Mouse (Mus musculus) kidney, postnatal 36 days (tissue): Measurements from ENCODE around the gene Gm20388.
A peak's percentile ranks its signal among the peaks of the same experiment; 100 is the strongest.

Source experiments
- DNase-seq, 2 experiments: peaks; one replicate each; pipeline ENCODE4 v3.0.0; 2021 to 2022; ENCODE audit warnings: mixed read lengths in 2 of 2

Gm20388 gene

GRCm38 (mm10) chr8:120014267-120015023 lies 103.8 kb downstream of the Gm20388 start:
- DNase-seq: peak; percentile 42 to 54

GRCm38 (mm10) chr8:120015916-120016315 lies 105.3 kb downstream of the Gm20388 start:
- no peak for DNase-seq

- DNase-seq: no peak
Observed at GRCm38 (mm10) chr8:120016424-120016823, 105.8 kb downstream of the Gm20388 start.

- no peak for DNase-seq
Observed at GRCm38 (mm10) chr8:120017349-120017748, 106.7 kb downstream of the Gm20388 start.

- DNase-seq: peak; percentile 72 to 80
Observed at GRCm38 (mm10) chr8:120017786-120018185, 107.1 kb downstream of the Gm20388 start.

DNA sequence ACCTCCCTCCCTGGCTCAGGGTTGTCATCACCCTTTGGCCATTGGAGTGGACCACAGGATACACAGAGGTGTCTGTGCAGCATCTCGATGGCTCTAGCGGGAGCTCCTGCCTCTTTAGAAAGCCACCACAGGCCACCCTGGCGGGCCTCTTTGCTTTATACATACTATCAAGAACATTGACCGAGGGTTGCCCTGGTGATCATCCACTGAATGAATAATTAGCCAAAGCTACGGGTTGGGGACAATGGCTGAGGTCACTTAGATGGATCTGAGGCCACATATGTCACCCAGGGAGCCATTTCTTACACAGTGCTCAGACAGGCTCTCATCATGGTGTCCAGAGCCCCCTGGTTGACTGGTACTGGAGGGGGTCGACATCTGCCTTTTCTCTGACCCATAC lies 107.7 kb downstream of the Gm20388 start:
- peak in 1 of 2 experiments; percentile 24 for DNase-seq

DNA sequence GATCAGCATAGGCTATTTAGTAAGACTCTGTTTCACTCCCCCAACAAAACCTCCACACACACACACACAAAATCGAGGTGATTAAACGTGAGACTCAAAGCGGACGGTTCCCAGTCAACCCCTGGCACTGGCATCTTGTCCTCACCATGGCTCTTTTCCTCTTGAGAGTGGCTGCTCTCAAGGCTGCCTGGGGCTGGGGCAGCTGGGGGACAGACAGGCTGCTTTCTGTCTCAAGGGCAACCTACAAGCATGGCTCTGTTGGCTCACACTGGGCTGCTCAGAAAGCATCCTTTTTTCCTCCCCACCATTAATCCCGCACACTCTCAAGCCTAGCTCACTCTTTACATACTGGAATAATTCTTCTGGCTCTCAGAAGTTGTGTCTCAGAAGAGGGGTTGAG lies 108.7 kb downstream of the Gm20388 start:
- DNase-seq: no peak

DNA sequence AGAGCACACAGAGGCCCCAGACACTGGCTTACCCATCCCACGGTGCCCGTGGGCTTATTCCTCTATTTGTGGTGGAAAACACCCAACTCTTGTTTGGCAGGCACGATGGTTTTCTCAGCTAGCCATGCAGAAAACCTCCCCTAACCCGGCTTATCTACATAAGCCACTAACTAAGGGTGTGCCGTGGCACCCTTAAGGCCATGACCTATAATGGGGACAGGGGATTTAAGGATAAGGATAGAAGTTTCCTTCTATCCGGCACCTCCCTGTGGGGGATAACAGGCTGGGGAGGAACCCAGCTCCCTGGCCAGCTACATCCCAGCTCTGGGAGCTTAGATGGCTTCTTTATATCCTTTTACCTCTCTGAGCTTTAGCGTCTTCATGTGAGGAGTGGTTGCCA lies 109.7 kb downstream of the Gm20388 start:
- DNase-seq: no peak

DNA sequence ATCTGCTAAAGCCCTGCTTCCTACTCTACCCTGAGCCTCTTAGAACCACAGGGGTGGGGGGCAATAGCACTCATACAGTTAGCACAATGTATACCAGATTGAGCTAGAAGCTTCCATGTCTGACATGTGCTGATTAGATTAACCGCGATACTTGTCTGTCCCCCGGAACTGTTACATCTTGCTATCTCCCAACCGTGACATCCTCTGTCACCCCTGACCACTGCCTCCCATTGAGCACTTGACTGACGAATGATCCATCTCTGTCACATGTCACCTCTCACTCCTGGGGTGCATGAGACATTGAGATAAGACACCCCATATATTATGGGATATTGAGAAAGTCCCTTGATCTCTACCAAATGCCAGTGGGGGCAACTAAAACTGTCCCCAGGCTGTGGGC lies 115.6 kb downstream of the Gm20388 start:
- no peak for DNase-seq

DNA sequence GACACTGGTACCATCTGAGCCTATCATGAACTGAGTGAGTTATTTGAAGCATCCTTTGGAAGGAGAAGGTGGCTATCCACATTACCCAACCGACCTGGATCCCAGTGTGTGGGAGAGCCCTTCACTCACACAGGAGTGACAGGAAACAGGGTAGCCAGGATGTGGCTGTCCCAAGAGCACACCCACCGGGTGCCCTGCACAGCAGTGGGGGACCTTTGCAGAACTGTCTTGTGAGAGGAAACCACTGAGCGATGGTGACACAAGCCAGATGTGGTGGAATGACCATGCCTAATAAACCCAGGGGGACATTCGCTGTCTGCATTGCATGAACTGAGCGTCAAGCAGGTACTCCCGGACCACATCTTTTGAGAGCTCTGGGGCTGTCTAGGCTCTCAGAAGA lies 116.3 kb downstream of the Gm20388 start:
- no peak for DNase-seq

DNA sequence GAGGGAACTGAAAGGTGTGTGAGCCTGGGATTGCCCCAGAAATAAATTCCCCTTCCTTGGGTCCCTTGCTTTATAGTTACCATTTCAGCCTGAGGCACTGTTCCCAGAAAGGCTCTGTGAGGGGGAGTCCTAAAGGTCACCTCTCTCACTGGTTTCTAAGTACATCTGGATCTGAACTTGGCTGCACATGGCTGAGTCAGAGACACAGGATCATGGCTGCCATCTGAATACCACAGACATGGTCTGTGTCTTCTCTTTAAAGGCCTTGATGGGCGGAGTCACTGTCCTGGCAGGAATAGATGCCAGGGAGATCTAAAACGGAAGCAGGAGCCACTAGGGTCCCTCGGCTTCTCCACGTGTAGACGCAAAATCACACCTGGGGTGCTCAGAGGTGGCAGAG lies 119.8 kb downstream of the Gm20388 start:
- DNase-seq: no peak

- DNase-seq: no peak
Observed at GRCm38 (mm10) chr8:120032549-120033208, 122.0 kb downstream of the Gm20388 start.

DNA sequence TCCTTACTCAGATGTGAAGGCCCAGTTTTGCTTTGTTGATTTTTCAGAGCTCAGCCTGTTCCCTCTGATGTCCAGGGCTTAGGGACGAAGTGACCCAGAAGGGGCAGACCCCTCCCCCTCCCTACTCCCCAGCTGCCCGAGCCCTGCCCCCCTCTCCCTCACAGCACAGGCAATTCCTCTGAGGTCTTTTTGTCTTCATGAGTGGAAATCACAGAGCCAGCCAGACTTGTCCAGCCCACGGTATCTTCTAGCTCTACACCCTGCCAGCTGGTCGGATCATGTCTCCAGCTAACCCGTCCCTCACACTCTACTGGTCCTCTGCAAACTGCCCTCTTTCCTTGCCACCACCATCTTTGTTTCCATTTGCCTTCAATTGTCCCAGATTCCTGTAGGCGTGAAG lies 123.8 kb downstream of the Gm20388 start:
- no peak for DNase-seq

- DNase-seq: no peak
Observed at GRCm38 (mm10) chr8:120036111-120036510, 125.5 kb downstream of the Gm20388 start.

DNA sequence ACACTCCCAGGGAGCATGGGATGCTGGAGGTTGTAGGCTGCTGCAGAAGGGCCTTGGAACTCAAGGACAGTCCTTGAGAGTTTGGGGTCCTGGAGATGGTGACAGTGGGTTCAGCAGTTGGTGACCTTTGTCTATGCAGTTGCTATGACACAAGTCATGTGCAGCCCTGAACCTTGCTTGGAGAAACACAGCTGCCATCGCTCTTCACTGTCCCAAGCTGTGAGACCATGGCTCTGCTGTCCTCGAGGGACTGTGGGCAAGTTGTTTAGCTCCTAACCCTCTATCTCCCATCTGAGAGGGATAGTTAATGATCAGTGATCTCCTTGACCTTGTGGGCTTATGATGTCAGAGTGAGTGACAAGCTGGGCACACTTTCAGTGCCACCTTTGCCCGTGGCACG lies 125.9 kb downstream of the Gm20388 start:
- DNase-seq: no peak

GRCm38 (mm10) chr8:120037199-120037598 lies 126.6 kb downstream of the Gm20388 start:
- peak; percentile 54 to 59 for DNase-seq

GRCm38 (mm10) chr8:120037611-120038010 lies 127.0 kb downstream of the Gm20388 start:
- DNase-seq: no peak

GRCm38 (mm10) chr8:120038741-120039140 lies 128.1 kb downstream of the Gm20388 start:
- no peak for DNase-seq

GRCm38 (mm10) chr8:120039313-120039919 lies 128.8 kb downstream of the Gm20388 start:
- DNase-seq: no peak

DNA sequence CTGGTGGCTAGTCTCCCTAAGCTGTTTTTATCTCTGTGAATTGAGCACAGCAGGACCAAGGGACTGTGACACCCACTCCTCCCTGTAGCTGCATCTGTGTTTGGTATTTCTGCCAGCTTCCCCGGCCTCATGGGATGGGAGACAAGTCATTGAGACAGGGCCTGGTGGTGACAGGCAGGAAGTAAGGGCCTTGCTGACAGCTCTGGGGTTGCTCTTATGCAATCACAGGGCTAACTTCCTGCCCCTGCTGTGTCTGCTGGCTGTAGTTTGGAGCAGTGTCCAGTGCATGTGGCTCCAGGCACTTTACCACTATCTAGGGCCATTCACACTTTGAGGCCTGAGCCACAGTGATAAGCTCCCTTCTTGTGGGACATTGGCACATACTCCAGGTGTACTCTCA lies 130.2 kb downstream of the Gm20388 start:
- peak; percentile 51 to 65 for DNase-seq

DNA sequence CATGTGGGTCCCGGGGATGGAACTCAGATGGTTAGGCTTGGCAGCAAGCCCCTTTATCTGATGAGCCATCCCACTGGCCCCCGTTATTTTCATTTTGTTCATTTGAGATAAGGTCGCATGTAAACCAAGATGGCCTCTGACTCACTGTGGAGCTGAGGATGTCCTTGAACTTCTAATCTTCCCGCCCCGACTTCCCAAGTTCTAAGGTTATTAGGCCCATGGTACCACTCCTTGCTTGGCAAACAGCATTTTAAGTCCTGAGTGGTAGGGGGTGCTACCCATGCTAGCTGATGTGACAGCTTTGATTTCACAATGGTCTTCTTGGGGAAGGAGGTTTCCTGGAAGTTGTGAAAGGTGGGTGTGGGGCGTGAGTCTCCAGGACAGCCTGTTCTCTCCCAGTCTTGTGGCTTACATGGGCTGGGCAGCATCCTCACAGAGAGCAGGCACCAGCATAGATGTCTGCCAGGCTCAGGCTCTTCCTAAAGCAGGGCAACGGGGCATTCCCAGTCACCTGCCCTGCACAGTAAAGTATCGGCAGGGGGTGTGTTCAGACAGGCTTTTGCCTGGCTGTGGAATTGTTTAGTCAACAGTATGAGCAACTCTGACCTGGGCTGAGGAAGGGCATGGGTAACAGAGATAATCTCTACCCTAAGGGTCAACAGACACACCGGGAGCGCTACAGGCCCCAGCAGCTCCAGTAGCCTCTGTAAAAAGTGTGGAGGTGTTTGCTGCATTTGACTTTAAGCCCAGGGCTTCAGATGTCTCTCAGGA lies 132.1 kb downstream of the Gm20388 start:
- DNase-seq: no peak

DNA sequence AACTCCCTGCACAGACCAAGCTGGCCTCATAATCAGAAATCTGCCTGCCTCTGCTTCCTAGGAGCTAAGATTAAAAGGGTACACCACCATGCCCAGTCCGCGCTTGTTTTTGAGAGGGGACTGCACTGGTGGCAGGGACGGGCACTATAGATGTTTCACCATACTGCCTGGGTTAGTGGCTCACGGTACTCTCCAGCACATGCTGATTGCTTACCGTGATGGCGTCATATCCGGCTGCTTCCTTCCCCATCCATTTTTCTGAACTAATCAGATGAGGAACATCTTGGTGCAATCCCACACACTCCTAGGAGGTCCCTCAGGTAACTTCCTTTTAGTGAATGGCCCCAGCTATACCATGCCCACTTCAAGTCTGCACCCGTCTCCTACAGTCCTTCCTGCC lies 134.3 kb downstream of the Gm20388 start:
- no peak for DNase-seq

DNA sequence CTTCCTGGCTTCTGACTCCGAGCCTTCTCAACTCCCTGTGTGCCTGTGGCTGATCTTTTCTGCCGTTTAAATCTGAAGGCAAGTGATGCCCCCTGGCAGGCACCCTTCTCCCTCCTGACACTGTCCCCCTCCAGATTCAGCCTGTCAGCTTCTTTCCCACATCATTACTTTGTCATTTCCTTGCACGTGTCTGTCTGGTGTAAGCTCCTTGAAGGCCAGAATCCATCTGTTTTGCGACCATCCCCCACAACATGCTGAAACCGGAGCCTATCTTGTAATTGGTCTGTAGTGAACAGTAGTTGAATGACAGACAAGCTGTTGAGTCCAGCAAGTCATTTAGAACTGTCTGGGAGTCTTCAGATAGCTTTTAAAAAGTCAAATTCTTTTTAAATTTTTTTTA lies 134.8 kb downstream of the Gm20388 start:
- DNase-seq: no peak
